Mouse (Mus musculus) skeletal muscle tissue, adult 2 months (tissue): ENCODE data around the gene Nhej1.
A peak's percentile ranks its signal among the peaks of the same experiment; 100 is the strongest.

Source experiments
- DNase-seq: peaks from one replicate; pipeline ENCODE4 v3.0.0-alpha.2; 2012; ENCODE audit warnings: low read depth, low spot score

Gene Nhej1

GRCm38 (mm10) chr1:74977001-74977400 lies 148.0 kb downstream of the Nhej1 start:
- DNase-seq: no peak

- no peak for DNase-seq
These were observed 149.1 kb downstream of the Nhej1 start for GRCm38 (mm10) chr1:74975936-74976335.

- no peak for DNase-seq
These were observed 151.4 kb downstream of the Nhej1 start for GRCm38 (mm10) chr1:74973590-74973989.

GRCm38 (mm10) chr1:74971353-74972050 lies 153.5 kb downstream of the Nhej1 start:
- DNase-seq: no peak

GRCm38 (mm10) chr1:74967962-74968580 lies 156.9 kb downstream of the Nhej1 start:
- no peak for DNase-seq

- peak; percentile 60 for DNase-seq
These were observed 160.3 kb downstream of the Nhej1 start for GRCm38 (mm10) chr1:74964494-74965215.

GRCm38 (mm10) chr1:74962853-74963227 lies 162.2 kb downstream of the Nhej1 start:
- DNase-seq: no peak

GRCm38 (mm10) chr1:74962126-74962852 lies 162.7 kb downstream of the Nhej1 start:
- no peak for DNase-seq

GRCm38 (mm10) chr1:74961722-74962121 lies 163.3 kb downstream of the Nhej1 start:
- DNase-seq: no peak

- DNase-seq: no peak
These were observed 164.9 kb downstream of the Nhej1 start for GRCm38 (mm10) chr1:74960059-74960458.

- DNase-seq: no peak
These were observed 173.3 kb downstream of the Nhej1 start, which contains the start of gene Ihh for GRCm38 (mm10) chr1:74951556-74952210. TSS of gene Ihh (minus strand) at chr1:74951672.

- DNase-seq: no peak
These were observed 174.2 kb downstream of the Nhej1 start for GRCm38 (mm10) chr1:74950576-74951490.

- DNase-seq: no peak
These were observed 174.9 kb downstream of the Nhej1 start for GRCm38 (mm10) chr1:74950066-74950465.

GRCm38 (mm10) chr1:74949666-74950050 lies 175.3 kb downstream of the Nhej1 start:
- DNase-seq: no peak

- DNase-seq: peak; percentile 10
These were observed 176.0 kb downstream of the Nhej1 start for GRCm38 (mm10) chr1:74948784-74949665.

- DNase-seq: no peak
These were observed 176.9 kb downstream of the Nhej1 start for GRCm38 (mm10) chr1:74947986-74948670.

GRCm38 (mm10) chr1:74941651-74942360 lies 183.2 kb downstream of the Nhej1 start:
- DNase-seq: no peak

GRCm38 (mm10) chr1:74939762-74940161 lies 185.2 kb downstream of the Nhej1 start:
- no peak for DNase-seq
